Mouse (Mus musculus) right cerebral cortex, postnatal 10 days (tissue): Measurements from ENCODE around the gene Tsc22d2.

Experiments used
- DNase-seq, 2 experiments: peaks; one replicate each; pipeline ENCODE4 v3.0.0; 2021; ENCODE audit warnings: low spot score in 2 of 2

Gene Tsc22d2

GRCm38 (mm10) chr3:58513483-58513882, 99.0 kb downstream of the Tsc22d2 start:
- DNase-seq = no peak

GRCm38 (mm10) chr3:58515947-58516601, 101.6 kb downstream of the Tsc22d2 start:
- DNase-seq = no peak
